Mouse (Mus musculus): ENCODE data around the gene Frrs1. TPM values are rescaled to one million over a fixed set of nuclear protein-coding genes. Genes with fewer than 3 reads are reported as not detected.
A peak's percentile ranks its signal among the peaks of the same experiment; 100 is the strongest.

Gene Frrs1
- total and polyA plus RNA-seq, 2 experiments from 2014 or later = 3.8 to 5.9 TPM

DNA sequence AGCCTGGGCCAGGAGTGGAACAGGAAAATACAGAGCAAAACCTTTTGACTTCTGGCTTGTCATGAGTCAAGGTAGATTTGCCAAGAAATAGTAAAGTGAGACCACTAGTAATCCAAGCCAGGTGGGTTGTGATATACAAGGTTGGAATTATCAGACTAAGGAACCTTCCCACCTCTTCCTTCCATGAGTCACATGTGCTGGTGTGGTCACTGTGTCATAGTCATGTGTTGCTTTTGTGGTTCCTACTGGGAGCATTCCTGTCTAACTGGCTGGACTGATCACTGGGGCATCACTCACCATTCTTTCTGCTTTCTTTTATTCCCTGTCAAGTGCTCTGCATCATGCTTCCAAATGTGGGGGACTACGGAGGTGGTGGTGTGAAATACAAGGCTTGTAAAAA lies 11.2 kb upstream of the Frrs1 start:
- Histone ChIP-seq H3K4me2 (ENCODE audit: low read depth) (no peak overlapping the region), H3K27ac (ENCODE audit: low read depth, low read length) (no peak overlapping the region), H3K4me3 (ENCODE audit: low read depth, low read length) (no peak overlapping the region), H3K9me3 (ENCODE audit: low read length) (no peaks in the 10 kb centered on the region), H3K9ac (no peak overlapping the region), H3K27me3 (ENCODE audit: insufficient read depth, low read length) (no peaks in the 10 kb centered on the region), H3K36me3 (ENCODE audit: insufficient read depth) (no peaks in the 10 kb centered on the region), H3K4me1 (ENCODE audit: insufficient read depth) (no peaks in the 10 kb centered on the region)
- ATAC-seq (no peak), DNase-seq (no peak)
- no peak for TF ChIP-seq CTCF (IDR thresholded peaks at IDR 0.05; ENCODE audit: low read depth)
- WGBS = 93% methylated on average over 1 of the region's 1 CpGs

DNA sequence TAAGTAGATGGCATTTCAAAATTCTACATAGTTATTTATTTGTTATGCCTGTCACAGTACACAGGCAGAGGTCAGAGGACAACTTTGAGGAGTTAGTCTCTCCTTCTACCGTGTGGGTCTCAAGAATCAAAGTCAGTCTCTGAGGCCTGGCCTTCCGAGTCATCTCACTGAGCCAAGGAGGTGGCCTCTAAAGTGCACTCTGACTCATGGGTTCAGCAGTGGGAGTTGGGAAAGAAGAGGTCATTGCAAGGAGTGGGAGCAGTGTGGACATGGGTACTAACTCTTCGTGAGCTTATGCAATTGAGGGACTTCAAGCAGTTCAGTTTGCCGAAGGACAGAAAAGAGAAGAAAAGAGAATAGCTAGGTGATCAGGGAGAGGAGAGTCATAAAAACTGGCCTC lies 10.3 kb upstream of the Frrs1 start:
- DNase-seq = no peak
- H3K4me3 ChIP-seq (ENCODE audit: low read depth, low read length) = no peak overlapping the region
- H3K9ac ChIP-seq = no peak overlapping the region
- no peak overlapping the region for H3K4me2 ChIP-seq (ENCODE audit: low read depth)
- H3K27me3 ChIP-seq (ENCODE audit: insufficient read depth, low read length) = no peaks in the 10 kb centered on the region
- H3K27ac ChIP-seq (ENCODE audit: low read depth, low read length) = no peak overlapping the region
- no peaks in the 10 kb centered on the region for H3K9me3 ChIP-seq (ENCODE audit: low read length)
- WGBS = 94% methylated on average over 4 of the region's 4 CpGs
- no peak for ATAC-seq
- TF ChIP-seq CTCF (IDR thresholded peaks at IDR 0.05; ENCODE audit: low read depth) = no peak
- no peaks in the 10 kb centered on the region for H3K4me1 ChIP-seq (ENCODE audit: insufficient read depth)
- H3K36me3 ChIP-seq (ENCODE audit: insufficient read depth) = no peaks in the 10 kb centered on the region

DNA sequence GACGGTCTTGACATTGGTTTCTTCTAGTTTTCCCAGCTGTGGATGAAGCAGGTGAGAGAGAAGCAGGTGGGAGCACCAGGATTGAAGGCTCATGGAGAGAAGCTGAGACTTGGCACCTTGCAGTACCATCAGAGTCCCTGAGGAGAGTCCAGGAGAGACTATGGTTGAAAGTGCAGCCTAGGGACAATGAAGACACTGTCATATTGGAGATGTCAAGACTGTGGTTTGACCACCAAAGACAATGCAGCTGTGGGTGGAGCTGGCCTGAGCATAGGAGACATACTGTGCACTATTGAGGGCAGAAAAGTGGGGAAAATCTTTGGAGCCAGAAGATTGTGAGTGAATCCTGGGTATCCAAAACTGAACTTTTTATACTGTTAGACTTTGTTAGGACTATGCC lies 8.9 kb upstream of the Frrs1 start:
- no peak overlapping the region for H3K27ac ChIP-seq (ENCODE audit: low read depth, low read length)
- ATAC-seq (no peak), DNase-seq (no peak)
- no peaks in the 10 kb centered on the region for H3K9me3 ChIP-seq (ENCODE audit: low read length)
- no peaks in the 10 kb centered on the region for H3K4me1 ChIP-seq (ENCODE audit: insufficient read depth)
- H3K4me3 ChIP-seq (ENCODE audit: low read depth, low read length) = no peak overlapping the region
- H3K36me3 ChIP-seq (ENCODE audit: insufficient read depth) = no peaks in the 10 kb centered on the region
- H3K9ac ChIP-seq = no peak overlapping the region
- WGBS = 84% methylated on average over 1 of the region's 1 CpGs
- no peak overlapping the region for H3K4me2 ChIP-seq (ENCODE audit: low read depth)
- no peaks in the 10 kb centered on the region for H3K27me3 ChIP-seq (ENCODE audit: insufficient read depth, low read length)
- TF ChIP-seq CTCF (IDR thresholded peaks at IDR 0.05; ENCODE audit: low read depth) = no peak

DNA sequence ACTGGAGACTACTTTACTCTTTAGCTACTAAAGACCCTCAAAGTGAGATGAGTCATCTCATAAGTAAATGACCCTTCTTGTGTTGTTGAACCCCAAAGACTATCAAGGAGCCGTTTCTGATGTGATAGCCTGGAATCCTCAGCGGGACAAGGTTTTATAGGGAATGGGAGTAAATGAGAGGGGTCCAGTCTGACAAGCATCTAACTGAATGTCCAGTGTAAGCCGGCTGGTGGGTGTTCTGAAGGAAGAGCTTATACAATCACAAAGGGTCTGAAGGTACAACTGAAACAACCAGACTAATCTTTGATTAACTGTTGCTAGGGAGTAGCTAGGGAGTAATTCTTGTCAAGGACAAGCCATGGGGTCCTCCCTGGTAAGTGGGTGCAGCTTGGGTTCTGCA lies 6.8 kb upstream of the Frrs1 start:
- Histone ChIP-seq H3K27ac (ENCODE audit: low read depth, low read length) (no peak overlapping the region), H3K9me3 (ENCODE audit: low read length) (no peaks in the 10 kb centered on the region), H3K4me1 (ENCODE audit: insufficient read depth) (no peaks in the 10 kb centered on the region), H3K4me3 (ENCODE audit: low read depth, low read length) (no peak overlapping the region), H3K9ac (no peak overlapping the region), H3K4me2 (ENCODE audit: low read depth) (no peak overlapping the region), H3K36me3 (ENCODE audit: insufficient read depth) (no peaks in the 10 kb centered on the region), H3K27me3 (ENCODE audit: insufficient read depth, low read length) (no peaks in the 10 kb centered on the region)
- no peak for TF ChIP-seq CTCF (IDR thresholded peaks at IDR 0.05; ENCODE audit: low read depth)
- DNase-seq (no peak), ATAC-seq (no peak)
- WGBS = 91% methylated on average over 3 of the region's 3 CpGs

DNA sequence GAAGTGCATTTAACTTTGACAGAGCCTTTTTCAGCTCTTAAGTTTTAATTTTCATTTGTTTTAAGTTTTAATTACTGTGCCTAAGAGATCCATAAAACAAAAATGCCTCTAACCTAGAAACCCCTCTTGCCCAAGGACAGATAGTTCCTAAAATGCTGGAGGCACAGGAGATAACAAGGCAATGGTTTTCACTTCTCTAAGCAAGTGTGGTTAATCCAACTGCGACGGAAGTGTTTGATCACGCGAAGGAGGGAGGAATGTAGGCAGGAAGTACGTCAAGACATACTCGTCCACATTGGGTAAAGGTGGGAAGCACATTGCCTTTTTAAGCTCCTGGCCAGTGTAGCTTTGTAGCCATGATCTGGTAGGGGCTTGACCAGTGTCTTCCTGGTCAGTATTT lies 1.7 kb upstream of the Frrs1 start:
- H3K9me3 ChIP-seq (ENCODE audit: low read length) = no peaks in the 10 kb centered on the region
- no peak overlapping the region for H3K9ac ChIP-seq
- ATAC-seq (no peak), DNase-seq (no peak)
- H3K4me2 ChIP-seq (ENCODE audit: low read depth) = no peak overlapping the region
- no peaks in the 10 kb centered on the region for H3K36me3 ChIP-seq (ENCODE audit: insufficient read depth)
- no peaks in the 10 kb centered on the region for H3K27me3 ChIP-seq (ENCODE audit: insufficient read depth, low read length)
- no peak overlapping the region for H3K4me3 ChIP-seq (ENCODE audit: low read depth, low read length)
- 88% methylated on average over 6 of the region's 6 CpGs for WGBS
- no peak overlapping the region for H3K27ac ChIP-seq (ENCODE audit: low read depth, low read length)
- no peaks in the 10 kb centered on the region for H3K4me1 ChIP-seq (ENCODE audit: insufficient read depth)
- no peak for TF ChIP-seq CTCF (IDR thresholded peaks at IDR 0.05; ENCODE audit: low read depth)

DNA sequence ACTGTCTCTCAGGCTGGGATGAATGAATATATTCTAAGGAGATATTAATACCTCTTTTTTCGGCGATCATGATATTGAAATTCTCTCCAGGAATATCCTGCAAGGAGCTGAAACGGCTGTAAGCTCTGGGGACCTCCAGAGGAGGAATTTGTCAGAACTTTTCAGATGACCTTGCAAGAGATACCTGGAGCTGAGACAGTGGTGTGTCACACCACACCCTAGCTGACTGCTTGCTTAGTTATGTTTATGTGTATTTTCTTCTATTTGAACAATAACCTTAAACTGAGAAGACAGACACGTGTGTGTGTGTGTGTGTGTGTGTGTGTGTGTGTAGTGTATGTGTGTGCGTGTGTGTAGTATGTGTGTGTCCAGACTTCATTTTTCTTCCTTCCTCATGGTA lies 488 bp downstream of the Frrs1 start:
- WGBS = 86% methylated on average over 5 of the region's 5 CpGs

DNA sequence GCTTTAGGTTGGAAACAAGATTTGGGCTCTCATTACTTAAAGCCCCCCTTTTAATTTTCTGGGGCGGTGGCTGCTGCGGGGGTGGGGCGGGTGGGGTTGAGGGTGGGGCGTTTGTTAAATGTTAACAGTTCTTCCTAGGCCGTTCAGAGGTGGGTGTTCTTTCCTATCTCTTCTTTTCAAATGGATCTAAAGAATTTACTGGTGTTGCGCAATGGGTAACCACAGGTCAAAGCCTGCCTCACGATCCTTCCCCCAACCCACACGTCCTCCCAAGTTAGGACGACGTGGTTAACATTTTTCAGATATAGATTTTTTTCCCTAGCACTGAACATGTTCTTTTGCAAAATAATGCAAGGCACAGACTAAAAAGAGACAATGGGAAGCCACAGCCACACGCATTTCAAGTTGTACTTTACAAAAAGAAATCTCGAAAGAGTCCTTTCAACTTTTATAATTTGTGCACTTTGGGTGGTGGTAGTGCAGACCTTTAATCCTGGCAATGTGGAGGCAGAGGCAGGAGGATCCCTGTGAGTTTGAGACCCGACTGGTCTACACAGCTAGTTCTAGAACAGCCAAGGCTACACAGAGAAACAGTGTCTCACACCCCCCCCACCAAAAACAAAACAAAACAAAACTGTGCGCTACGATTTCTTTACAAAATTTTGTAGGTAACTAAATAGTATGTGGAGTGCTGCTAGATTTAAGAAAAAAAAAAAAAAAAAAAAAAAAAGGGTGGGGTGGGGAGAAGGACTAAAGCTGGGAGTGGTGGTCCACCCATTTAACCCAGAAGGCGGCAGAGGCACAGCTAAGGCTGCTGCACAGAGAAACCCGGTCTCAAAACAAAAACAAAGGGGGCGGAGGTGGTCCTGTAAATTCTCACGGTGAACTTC lies 1.3 kb downstream of the Frrs1 start:
- H3K4me3 ChIP-seq (ENCODE audit: low read depth, low read length) = peak overlapping the region; percentile 51
- H3K9ac ChIP-seq = peak overlapping the region; percentile 51; the same call in 1 of the 2 replicates
- peak overlapping the region; percentile 92 for H3K4me2 ChIP-seq (ENCODE audit: low read depth)
- no peak; the same call in 1 of the 2 replicates for ATAC-seq
- 0 out of 2 replicates have a peak overlapping the region, but pooled peaks have one; percentile 54 for H3K27ac ChIP-seq (ENCODE audit: low read depth, low read length)
- no peaks in the 10 kb centered on the region for H3K36me3 ChIP-seq (ENCODE audit: insufficient read depth)
- DNase-seq = no peak
- no peaks in the 10 kb centered on the region for H3K9me3 ChIP-seq (ENCODE audit: low read length)
- TF ChIP-seq CTCF (IDR thresholded peaks at IDR 0.05; ENCODE audit: low read depth) = no peak
- H3K4me1 ChIP-seq (ENCODE audit: insufficient read depth) = no peaks in the 10 kb centered on the region
- no peaks in the 10 kb centered on the region for H3K27me3 ChIP-seq (ENCODE audit: insufficient read depth, low read length)
- 73% methylated on average over 19 of the region's 19 CpGs for WGBS

More for the DNA sequence above, 488 bp downstream of the Frrs1 start:
- Histone ChIP-seq H3K27me3 (ENCODE audit: insufficient read depth, low read length) (no peaks in the 10 kb centered on the region), H3K36me3 (ENCODE audit: insufficient read depth) (no peaks in the 10 kb centered on the region), H3K9me3 (ENCODE audit: low read length) (no peaks in the 10 kb centered on the region), H3K4me3 (ENCODE audit: low read depth, low read length) (no peak overlapping the region), H3K27ac (ENCODE audit: low read depth, low read length) (no peak overlapping the region), H3K9ac (no peak overlapping the region), H3K4me2 (ENCODE audit: low read depth) (no peak overlapping the region), H3K4me1 (ENCODE audit: insufficient read depth) (no peaks in the 10 kb centered on the region)
- no peak for TF ChIP-seq CTCF (IDR thresholded peaks at IDR 0.05; ENCODE audit: low read depth)
- ATAC-seq (no peak), DNase-seq (no peak)
